Mouse (Mus musculus) liver, adult 2 months (tissue): ENCODE results near the gene Dlg2. TPM values are rescaled to one million over a fixed set of nuclear protein-coding genes. Genes with fewer than 3 reads are reported as not detected.

ENCODE experiments used
- DNase-seq: peaks from one replicate; pipeline ENCODE4 v3.0.0-alpha.2; 2011; ENCODE audit warnings: low read depth, low spot score; ENCODE audit errors: extremely low read depth
- H3K27ac ChIP-seq: fragments of 200-500 bp; replicated peaks from 2 replicates; pipeline ENCODE4 v1.5.1; 2012; ENCODE audit warnings: low read depth, mild to moderate bottlenecking, control low read depth, inconsistent platforms, low read length; ENCODE audit not compliant: insufficient read depth
- H3K27me3 ChIP-seq: fragments of 200-500 bp; 2 replicates; pipeline ENCODE4 v1.6.1; 2012; ENCODE audit warnings: mild to moderate bottlenecking, moderate library complexity, low read length, inconsistent platforms; ENCODE audit not compliant: control insufficient read depth, insufficient read depth
- H3K36me3 ChIP-seq: fragments of 200-500 bp; 2 replicates; pipeline ENCODE4 v1.6.1; 2012; ENCODE audit warnings: low read length, inconsistent platforms; ENCODE audit not compliant: control insufficient read depth, insufficient read depth
- H3K4me1 ChIP-seq: fragments of 200-500 bp; 2 replicates; pipeline ENCODE4 v1.6.1; 2011; ENCODE audit warnings: low read length; ENCODE audit not compliant: control insufficient read depth, insufficient read depth
- H3K4me3 ChIP-seq: fragments of 200-500 bp; 2 replicates; pipeline ENCODE4 v1.5.1; 2011; ENCODE audit warnings: low read depth, mild to moderate bottlenecking, control low read depth, low read length, moderate library complexity; ENCODE audit not compliant: insufficient read depth
- H3K79me2 ChIP-seq: fragments of 200-500 bp; 2 replicates; pipeline ENCODE4 v1.6.1; 2012; ENCODE audit warnings: inconsistent platforms, mild to moderate bottlenecking, low read length, moderate library complexity; ENCODE audit not compliant: control insufficient read depth, insufficient read depth
- H3K9ac ChIP-seq: fragments of 200-500 bp; 2 replicates; pipeline ENCODE4 v1.6.1; 2012; ENCODE audit warnings: low read depth, mild to moderate bottlenecking, control low read depth, inconsistent platforms, low read length
- CTCF ChIP-seq: fragments of 200-500 bp; IDR thresholded peaks from 2 replicates; pipeline ENCODE4 v1.5.1; 2011; ENCODE audit warnings: low read depth, low read length, control low read depth
- POLR2A ChIP-seq: fragments of 200-500 bp; IDR thresholded peaks from 2 replicates; pipeline ENCODE4 v1.6.1; 2011; ENCODE audit warnings: low read length, control low read depth; ENCODE audit not compliant: insufficient read depth; ENCODE audit errors: extremely low read depth
- WGBS: fragments of 180-500 bp; shearing (Covaris S2); methylation state at CpG from one replicate; pipeline ENCODE4 v1.1.7; 2018; 5-methylcytosine and 5-hydroxymethylcytosine counted together
- polyA plus RNA-seq: library from polyadenylated mRNA; depleted of rRNA; stranded (reverse); fragments of >200 nt; gene quantifications from 2 replicates; pipeline ENCODE4 v1.2.3, GENCODE M21; 2012
- total RNA-seq: library from RNA; depleted of rRNA; stranded (reverse); fragments of >200 nt; gene quantifications from 2 replicates; pipeline ENCODE4 v1.2.3, GENCODE M21; 2014

The Dlg2 gene
- total and polyA plus RNA-seq, 2 experiments: 0.65 TPM; not detected in 1

- TF ChIP-seq CTCF (no peak), POLR2A (no peak)
- no peak overlapping the region for H3K9ac ChIP-seq
- WGBS: 68% methylated on average over 5 of the region's 5 CpGs
- no peak for DNase-seq
- no peaks in the 10 kb centered on the region for H3K4me1 ChIP-seq
- H3K27me3 ChIP-seq: no peaks in the 10 kb centered on the region
- no peaks in the 10 kb centered on the region for H3K79me2 ChIP-seq
- no peaks in the 10 kb centered on the region for H3K36me3 ChIP-seq
- H3K27ac ChIP-seq: no peak overlapping the region
- H3K4me3 ChIP-seq: no peak overlapping the region
Observed at GRCm38 (mm10) chr7:91832207-91832606, 1355.7 kb downstream of the Dlg2 start.

GRCm38 (mm10) chr7:91845723-91846122, 1369.3 kb downstream of the Dlg2 start:
- DNase-seq: no peak
- Histone ChIP-seq H3K4me3 (no peak overlapping the region), H3K79me2 (no peaks in the 10 kb centered on the region), H3K4me1 (no peaks in the 10 kb centered on the region), H3K36me3 (no peaks in the 10 kb centered on the region), H3K27ac (no peak overlapping the region), H3K27me3 (no peaks in the 10 kb centered on the region), H3K9ac (no peak overlapping the region)
- WGBS: 5% methylated on average over 1 of the region's 1 CpGs
- TF ChIP-seq POLR2A (no peak), CTCF (no peak)

GRCm38 (mm10) chr7:91849364-91849763, 1372.9 kb downstream of the Dlg2 start:
- H3K4me1 ChIP-seq: no peaks in the 10 kb centered on the region
- H3K27me3 ChIP-seq: no peaks in the 10 kb centered on the region
- no peak overlapping the region for H3K27ac ChIP-seq
- H3K36me3 ChIP-seq: no peaks in the 10 kb centered on the region
- no peak for DNase-seq
- H3K79me2 ChIP-seq: no peaks in the 10 kb centered on the region
- H3K9ac ChIP-seq: no peak overlapping the region
- H3K4me3 ChIP-seq: no peak overlapping the region
- TF ChIP-seq CTCF (no peak), POLR2A (no peak)

- H3K27ac ChIP-seq: no peak overlapping the region
- no peaks in the 10 kb centered on the region for H3K4me1 ChIP-seq
- H3K9ac ChIP-seq: no peak overlapping the region
- H3K36me3 ChIP-seq: no peaks in the 10 kb centered on the region
- H3K79me2 ChIP-seq: no peaks in the 10 kb centered on the region
- 34% methylated on average over 4 of the region's 4 CpGs for WGBS
- TF ChIP-seq CTCF: no peak
- TF ChIP-seq POLR2A: no peak
- no peaks in the 10 kb centered on the region for H3K27me3 ChIP-seq
- DNase-seq: no peak
- H3K4me3 ChIP-seq: no peak overlapping the region
Observed at GRCm38 (mm10) chr7:91853653-91854052, 1377.2 kb downstream of the Dlg2 start.

- DNase-seq: no peak
- Histone ChIP-seq H3K27ac (no peak overlapping the region), H3K9ac (no peak overlapping the region), H3K36me3 (no peaks in the 10 kb centered on the region), H3K79me2 (no peaks in the 10 kb centered on the region), H3K4me1 (no peaks in the 10 kb centered on the region), H3K4me3 (no peak overlapping the region), H3K27me3 (no peaks in the 10 kb centered on the region)
- TF ChIP-seq POLR2A (no peak), CTCF (no peak)
- WGBS: 83% methylated on average over 2 of the region's 2 CpGs
Observed at GRCm38 (mm10) chr7:91856931-91857330, 1380.5 kb downstream of the Dlg2 start.

GRCm38 (mm10) chr7:91862806-91863531, 1386.5 kb downstream of the Dlg2 start:
- H3K4me1 ChIP-seq: no peaks in the 10 kb centered on the region
- no peaks in the 10 kb centered on the region for H3K27me3 ChIP-seq
- H3K36me3 ChIP-seq: no peaks in the 10 kb centered on the region
- no peak overlapping the region for H3K9ac ChIP-seq
- H3K27ac ChIP-seq: no peak overlapping the region
- DNase-seq: no peak
- no peak overlapping the region for H3K4me3 ChIP-seq
- no peak for TF ChIP-seq POLR2A
- TF ChIP-seq CTCF: no peak
- no peaks in the 10 kb centered on the region for H3K79me2 ChIP-seq
- WGBS: 73% methylated on average over 5 of the region's 5 CpGs
